Mouse (Mus musculus) neural tube, embryonic 12.5 days (tissue): ENCODE results near the gene Eps15l1. TPM values are rescaled to one million over a fixed set of nuclear protein-coding genes. Genes with fewer than 3 reads are reported as not detected.

Experiments
- ATAC-seq: fragments of 200-750 bp; cut with Nextera tagmentation; 2 replicates; pipeline ENCODE4 v1.8.0; 2017; ENCODE audit warnings: low read depth, mild to moderate bottlenecking, moderate TSS enrichment, moderate library complexity; ENCODE audit not compliant: low FRiP score
- H3K27ac ChIP-seq: fragments of 300-500 bp; sonication (generic); 2 replicates; pipeline ENCODE4 v1.5.1; 2016
- H3K27me3 ChIP-seq: fragments of 300-500 bp; sonication (generic); replicated peaks from 2 replicates; pipeline ENCODE4 v1.6.1; 2016; ENCODE audit warnings: mild to moderate bottlenecking
- H3K36me3 ChIP-seq: fragments of 300-500 bp; sonication (generic); 2 replicates; pipeline ENCODE4 v1.6.1; 2016; ENCODE audit warnings: mild to moderate bottlenecking
- H3K4me1 ChIP-seq: fragments of 300-500 bp; sonication (generic); 2 replicates; pipeline ENCODE4 v1.6.1; 2016
- H3K4me2 ChIP-seq: fragments of 300-500 bp; sonication (generic); replicated peaks from 2 replicates; pipeline ENCODE4 v1.6.1; 2016; ENCODE audit warnings: mild to moderate bottlenecking
- H3K4me3 ChIP-seq: fragments of 300-500 bp; sonication (generic); 2 replicates; pipeline ENCODE4 v1.5.1; 2016
- H3K9ac ChIP-seq: fragments of 300-500 bp; sonication (generic); 2 replicates; pipeline ENCODE4 v1.6.1; 2016; ENCODE audit warnings: mild to moderate bottlenecking
- H3K9me3 ChIP-seq: fragments of 300-500 bp; sonication (generic); 2 replicates; pipeline ENCODE4 v1.6.1; 2016; ENCODE audit warnings: mild to moderate bottlenecking
- WGBS: fragments of 180-500 bp; shearing (Covaris S2); methylation state at CpG from one replicate; pipeline ENCODE4 v1.1.7; 2016; 5-methylcytosine and 5-hydroxymethylcytosine counted together
- polyA plus RNA-seq: library from polyadenylated mRNA; unstranded; fragments of >200 nt; fragmentation: Nextera tagmentation; extraction: Ambion mirVana; gene quantifications from 2 replicates; pipeline ENCODE4 v1.2.1, GENCODE M21; 2016

Gene Eps15l1
- polyA plus RNA-seq, 1 experiment from 2014 or later, result 74.0 TPM

DNA sequence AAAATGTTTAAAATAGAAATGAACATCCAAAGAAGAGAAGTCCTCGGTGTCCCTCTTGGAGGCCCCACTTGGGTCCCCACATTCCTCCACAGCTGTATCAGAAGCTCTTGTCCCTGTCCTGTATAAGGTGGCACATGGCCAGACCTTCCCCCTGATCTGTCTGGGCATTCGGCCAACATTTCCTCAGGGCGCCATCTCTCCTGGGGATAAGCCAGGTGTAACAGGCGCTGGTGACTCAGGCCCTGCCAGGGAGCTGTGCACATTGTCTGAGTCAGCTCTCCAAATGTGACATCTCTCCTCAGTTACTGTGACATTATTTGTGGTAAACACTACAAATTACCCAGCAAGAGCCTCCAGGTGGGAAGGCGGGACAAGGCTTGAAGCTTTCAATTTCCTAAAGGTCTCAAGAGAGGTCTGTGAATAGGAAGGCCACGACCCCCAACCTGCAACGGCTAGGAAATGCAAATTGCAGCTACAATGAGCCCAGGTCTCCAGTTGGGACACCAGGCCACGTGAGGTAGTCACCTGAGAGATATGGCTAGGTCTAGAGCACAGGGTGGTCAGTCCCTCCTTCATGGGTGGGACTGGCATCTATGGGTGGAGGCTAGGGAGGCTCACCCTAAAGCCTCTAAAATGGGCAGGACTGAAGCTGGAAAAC lies 110.3 kb downstream of the Eps15l1 start:
- no peaks in the 10 kb centered on the region for H3K9me3 ChIP-seq
- no peak overlapping the region for H3K9ac ChIP-seq
- H3K36me3 ChIP-seq, result no peaks in the 10 kb centered on the region
- WGBS, result 63% methylated on average over 8 of the region's 8 CpGs
- no peak overlapping the region for H3K4me2 ChIP-seq
- ATAC-seq, result no peak
- no peaks in the 10 kb centered on the region for H3K27me3 ChIP-seq
- H3K4me3 ChIP-seq, result no peak overlapping the region
- H3K4me1 ChIP-seq, result peaks cover 6% of the 10 kb centered on the region; the same call in 1 of the 2 replicates
- H3K27ac ChIP-seq, result no peak overlapping the region

DNA sequence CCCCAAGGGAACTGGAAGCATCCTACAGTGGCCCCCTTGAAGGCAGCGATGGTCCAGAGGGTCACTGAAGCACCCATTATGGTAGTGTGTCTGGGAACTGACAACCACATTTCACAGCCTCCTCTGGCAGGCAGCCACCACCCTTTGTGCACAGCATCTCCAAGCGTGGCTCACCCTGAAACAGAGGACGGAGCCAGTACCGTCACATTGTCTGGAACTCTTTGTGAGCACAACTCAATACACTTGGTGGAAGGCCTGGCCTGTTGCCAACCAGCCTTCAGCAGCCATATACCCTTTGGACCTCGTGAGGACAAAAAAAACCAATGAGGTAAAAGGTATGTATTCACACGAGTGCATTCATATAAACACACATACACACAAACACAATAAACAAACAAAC lies 113.0 kb downstream of the Eps15l1 start:
- ATAC-seq, result peak; percentile 36; the same call in 1 of the 2 replicates
- H3K27me3 ChIP-seq, result no peaks in the 10 kb centered on the region
- H3K4me2 ChIP-seq, result no peak overlapping the region
- H3K27ac ChIP-seq, result no peak overlapping the region
- no peak overlapping the region for H3K4me3 ChIP-seq
- H3K4me1 ChIP-seq, result peaks cover 6% of the 10 kb centered on the region; the same call in 1 of the 2 replicates
- no peak overlapping the region for H3K9ac ChIP-seq
- 53% methylated on average over 6 of the region's 6 CpGs for WGBS
- no peaks in the 10 kb centered on the region for H3K36me3 ChIP-seq
- no peaks in the 10 kb centered on the region for H3K9me3 ChIP-seq

- no peaks in the 10 kb centered on the region for H3K27me3 ChIP-seq
- no peaks in the 10 kb centered on the region for H3K36me3 ChIP-seq
- no peaks in the 10 kb centered on the region for H3K9me3 ChIP-seq
- no peak overlapping the region for H3K27ac ChIP-seq
- ATAC-seq, result no peak
- peaks cover 6% of the 10 kb centered on the region; the same call in 1 of the 2 replicates for H3K4me1 ChIP-seq
- 92% methylated on average over 5 of the region's 5 CpGs for WGBS
- no peak overlapping the region for H3K4me2 ChIP-seq
- H3K9ac ChIP-seq, result no peak overlapping the region
- H3K4me3 ChIP-seq, result no peak overlapping the region
Observed at GRCm38 (mm10) chr8:72306913-72307312, 114.3 kb downstream of the Eps15l1 start.

DNA sequence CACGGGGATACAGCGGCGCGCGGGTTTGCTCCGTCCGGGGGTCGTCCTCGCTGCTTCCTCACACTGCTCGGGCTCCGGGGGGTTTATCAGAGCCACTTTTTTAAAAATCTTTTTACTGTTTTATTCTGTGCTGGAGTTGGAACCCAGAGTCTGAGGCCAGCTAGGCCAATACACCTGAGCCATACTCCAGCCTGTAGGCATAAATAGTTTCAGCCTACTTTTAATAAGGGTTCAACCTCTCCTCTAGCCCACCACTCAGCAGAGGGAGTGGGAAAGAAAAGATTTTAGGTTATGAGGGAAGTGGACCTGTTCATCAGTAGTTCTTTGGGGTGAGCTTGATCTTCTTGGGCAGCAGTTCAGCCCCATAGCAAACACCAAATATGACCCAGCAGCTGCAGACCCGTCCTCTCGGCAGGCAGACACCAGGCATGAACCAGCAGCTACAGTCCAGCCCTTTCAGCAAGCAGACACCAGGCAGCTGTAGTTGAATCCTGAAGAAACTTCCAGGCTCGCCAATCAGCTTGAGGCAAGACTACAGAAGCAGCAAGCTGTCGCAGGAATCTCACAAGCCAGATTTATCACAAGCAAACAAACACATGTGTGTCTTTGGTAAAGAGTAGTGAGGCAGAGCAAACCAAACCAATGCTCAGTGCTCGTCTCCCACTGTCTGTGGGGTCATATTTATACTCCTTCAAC lies 115.9 kb downstream of the Eps15l1 start, which contains the start of gene Gm10282:
Gene Gm10282, minus strand, starts transcription at position 51 of the 696 bp plus-strand sequence.
- H3K4me2 ChIP-seq, result no peak within 1 kb of the TSS
- H3K36me3 ChIP-seq, result no peaks in the 10 kb centered on the region
- H3K27ac ChIP-seq, result no peak within 1 kb of the TSS
- no peaks in the 10 kb centered on the region for H3K4me1 ChIP-seq
- 81% methylated on average over 16 of the region's 16 CpGs for WGBS
- no peak within 1 kb of the TSS for H3K4me3 ChIP-seq
- H3K9me3 ChIP-seq, result no peaks in the 10 kb centered on the region
- no peak within 1 kb of the TSS for H3K9ac ChIP-seq
- no peaks in the 10 kb centered on the region for H3K27me3 ChIP-seq
- ATAC-seq, result no peak

DNA sequence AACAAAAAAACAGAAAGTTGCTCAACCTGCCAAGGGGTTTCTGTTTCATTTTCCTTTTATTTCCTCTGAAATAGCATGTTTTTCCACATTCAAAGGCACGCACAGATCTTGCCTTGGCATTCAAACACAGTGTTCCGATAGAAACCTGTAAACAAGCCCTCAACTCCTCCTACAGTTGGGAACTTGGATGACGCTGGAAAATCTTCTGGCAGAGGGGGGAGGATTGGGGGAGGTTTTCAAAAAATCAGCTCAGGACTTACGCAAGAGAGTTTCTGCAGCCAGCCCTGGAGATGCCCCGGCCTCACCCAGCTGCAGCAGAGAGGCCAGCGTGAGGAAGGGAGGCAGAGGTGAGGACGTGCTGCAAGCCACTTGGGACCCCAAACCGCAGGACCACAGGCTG lies 117.6 kb downstream of the Eps15l1 start:
- ATAC-seq, result no peak
- H3K27ac ChIP-seq, result no peak overlapping the region
- no peaks in the 10 kb centered on the region for H3K36me3 ChIP-seq
- H3K9ac ChIP-seq, result no peak overlapping the region
- no peaks in the 10 kb centered on the region for H3K27me3 ChIP-seq
- H3K9me3 ChIP-seq, result no peaks in the 10 kb centered on the region
- no peak overlapping the region for H3K4me2 ChIP-seq
- WGBS, result 77% methylated on average over 8 of the region's 8 CpGs
- H3K4me1 ChIP-seq, result no peaks in the 10 kb centered on the region
- no peak overlapping the region for H3K4me3 ChIP-seq

DNA sequence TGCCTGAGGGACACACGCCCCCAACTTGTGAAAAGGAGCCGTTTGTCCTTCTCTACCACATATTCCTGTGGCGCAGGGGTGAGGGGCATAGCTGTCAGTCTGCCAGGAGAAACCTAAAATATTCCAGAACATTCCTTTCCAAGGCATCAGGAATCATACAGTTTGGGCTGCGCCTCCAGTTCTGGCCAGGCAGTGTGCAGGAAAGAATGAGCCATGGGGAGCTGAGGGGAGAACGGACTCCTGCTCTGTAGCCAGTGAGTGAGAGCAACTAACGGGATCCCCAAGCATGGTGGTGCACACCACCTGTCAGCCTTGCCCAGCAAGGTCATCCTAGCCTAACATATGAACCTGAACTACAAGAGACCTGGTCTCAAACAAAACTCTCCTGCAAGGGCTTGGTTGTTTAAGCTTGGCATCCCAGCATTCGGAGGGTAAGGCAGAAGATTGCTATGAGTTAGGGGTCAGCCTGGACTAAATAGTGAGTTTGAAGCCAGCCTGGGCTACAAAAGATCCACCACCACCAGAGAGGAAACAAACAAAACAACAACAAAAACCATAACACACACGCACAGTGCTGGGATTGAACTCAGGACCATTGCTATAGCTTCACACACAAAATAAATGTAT lies 118.2 kb downstream of the Eps15l1 start:
- H3K4me3 ChIP-seq, result no peak overlapping the region

DNA sequence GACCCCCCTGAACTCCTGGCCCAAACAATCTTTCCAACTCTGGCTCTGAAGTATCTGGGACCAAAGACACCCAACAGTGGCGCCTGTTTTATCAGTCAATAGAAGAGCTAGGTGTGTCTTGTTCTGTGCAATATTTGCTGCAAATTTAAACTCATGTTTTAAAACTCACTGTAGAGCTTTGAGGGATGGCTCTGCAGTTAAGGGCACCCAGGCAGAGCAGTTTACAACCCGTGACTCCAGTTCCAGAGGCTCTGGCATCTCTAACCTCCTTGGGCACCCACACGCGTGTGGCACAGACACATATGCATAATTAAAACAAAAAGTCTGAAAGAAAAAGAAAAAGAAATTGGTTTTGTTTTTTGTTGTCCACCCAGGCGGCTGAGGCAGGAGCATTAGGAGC lies 119.8 kb downstream of the Eps15l1 start:
- H3K4me2 ChIP-seq, result no peak overlapping the region
- no peak for ATAC-seq
- H3K9ac ChIP-seq, result no peak overlapping the region
- H3K27me3 ChIP-seq, result no peaks in the 10 kb centered on the region
- H3K9me3 ChIP-seq, result no peaks in the 10 kb centered on the region
- no peaks in the 10 kb centered on the region for H3K4me1 ChIP-seq
- no peaks in the 10 kb centered on the region for H3K36me3 ChIP-seq
- H3K4me3 ChIP-seq, result no peak overlapping the region
- WGBS, result 82% methylated on average over 5 of the region's 5 CpGs
- no peak overlapping the region for H3K27ac ChIP-seq

More for the DNA sequence above, 118.2 kb downstream of the Eps15l1 start:
- Histone ChIP-seq H3K9me3 (no peaks in the 10 kb centered on the region), H3K4me2 (no peak overlapping the region), H3K4me1 (no peaks in the 10 kb centered on the region), H3K36me3 (no peaks in the 10 kb centered on the region), H3K9ac (no peak overlapping the region), H3K27ac (no peak overlapping the region), H3K27me3 (no peaks in the 10 kb centered on the region)
- no peak for ATAC-seq
- WGBS, result 73% methylated on average over 8 of the region's 8 CpGs

DNA sequence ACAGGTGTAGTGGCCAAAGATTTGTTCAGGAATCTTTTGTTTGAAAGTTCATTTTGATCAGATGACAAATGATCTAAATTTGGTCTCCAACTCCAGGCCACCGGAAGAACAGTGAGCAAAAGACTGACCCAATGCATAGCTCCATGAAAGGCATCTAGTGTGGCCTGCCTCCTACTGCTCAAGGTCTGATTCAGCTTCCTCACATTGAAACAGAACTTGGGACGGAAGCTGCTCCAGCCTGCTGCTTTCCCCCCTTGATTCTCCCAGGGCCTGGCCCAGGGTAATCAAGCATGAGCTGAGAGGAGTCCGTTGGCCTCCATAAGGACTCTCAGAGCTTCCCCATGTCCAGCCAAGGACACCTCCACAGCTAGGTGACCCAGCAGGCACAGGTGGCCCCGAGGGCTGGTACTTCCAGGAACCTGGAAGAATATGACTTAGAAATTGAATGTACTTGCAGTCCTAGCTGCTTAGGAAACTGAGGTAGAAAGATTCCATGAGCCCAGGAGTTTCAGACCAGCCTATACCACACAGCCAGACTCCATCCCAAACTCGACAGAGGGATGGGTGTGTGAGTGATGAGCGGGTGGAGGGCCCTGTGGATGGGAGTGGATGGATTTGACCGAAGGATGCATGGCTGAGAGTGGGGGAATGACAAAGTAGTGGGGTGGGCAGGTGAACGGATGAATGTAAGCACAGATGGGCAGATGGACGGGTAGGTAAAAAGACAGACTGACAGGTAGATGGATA lies 120.4 kb downstream of the Eps15l1 start:
- H3K4me2 ChIP-seq, result no peak overlapping the region
- H3K9me3 ChIP-seq, result no peaks in the 10 kb centered on the region
- no peaks in the 10 kb centered on the region for H3K27me3 ChIP-seq
- H3K4me3 ChIP-seq, result no peak overlapping the region
- H3K36me3 ChIP-seq, result no peaks in the 10 kb centered on the region
- WGBS, result 83% methylated on average over 9 of the region's 9 CpGs
- no peak overlapping the region for H3K27ac ChIP-seq
- no peak for ATAC-seq
- H3K9ac ChIP-seq, result no peak overlapping the region
- H3K4me1 ChIP-seq, result no peaks in the 10 kb centered on the region

- no peaks in the 10 kb centered on the region for H3K36me3 ChIP-seq
- H3K27me3 ChIP-seq, result no peaks in the 10 kb centered on the region
- no peaks in the 10 kb centered on the region for H3K4me1 ChIP-seq
- no peak overlapping the region for H3K4me3 ChIP-seq
- H3K9ac ChIP-seq, result no peak overlapping the region
- no peaks in the 10 kb centered on the region for H3K9me3 ChIP-seq
- 86% methylated on average over 1 of the region's 1 CpGs for WGBS
- no peak overlapping the region for H3K27ac ChIP-seq
- ATAC-seq, result no peak
- H3K4me2 ChIP-seq, result no peak overlapping the region
Observed at GRCm38 (mm10) chr8:72298928-72299327, 122.3 kb downstream of the Eps15l1 start.

DNA sequence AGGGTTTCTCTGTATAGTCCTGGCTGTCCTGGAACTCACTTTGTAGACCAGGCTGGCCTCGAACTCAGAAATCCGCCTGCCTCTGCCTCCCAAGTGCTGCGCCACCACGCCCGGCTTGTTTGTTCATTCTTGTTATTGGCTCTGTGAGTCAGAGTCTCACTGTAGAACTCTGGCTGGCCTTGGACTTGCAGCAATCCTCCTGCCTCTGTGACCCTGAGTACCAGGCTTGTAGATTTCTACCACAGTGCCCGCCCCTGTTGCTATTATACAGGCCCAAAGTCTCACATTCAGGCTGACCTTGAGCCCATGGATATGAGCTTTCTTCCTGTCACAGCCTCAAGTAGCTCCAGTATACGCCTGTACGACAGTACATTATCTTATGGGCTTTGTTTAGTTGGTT lies 124.7 kb downstream of the Eps15l1 start:
- Histone ChIP-seq H3K9ac (no peak overlapping the region), H3K36me3 (no peaks in the 10 kb centered on the region), H3K9me3 (no peaks in the 10 kb centered on the region), H3K4me2 (no peak overlapping the region), H3K4me3 (no peak overlapping the region), H3K27me3 (no peaks in the 10 kb centered on the region), H3K4me1 (no peaks in the 10 kb centered on the region), H3K27ac (no peak overlapping the region)
- no peak for ATAC-seq
- WGBS, result 85% methylated on average over 8 of the region's 8 CpGs

- WGBS, result 63% methylated on average over 8 of the region's 8 CpGs
- Histone ChIP-seq H3K27me3 (no peaks in the 10 kb centered on the region), H3K4me2 (no peak overlapping the region), H3K4me3 (no peak overlapping the region), H3K4me1 (no peaks in the 10 kb centered on the region), H3K9me3 (no peaks in the 10 kb centered on the region), H3K9ac (no peak overlapping the region), H3K27ac (no peak overlapping the region), H3K36me3 (no peaks in the 10 kb centered on the region)
- ATAC-seq, result no peak
Observed at GRCm38 (mm10) chr8:72295679-72296078, 125.6 kb downstream of the Eps15l1 start.

DNA sequence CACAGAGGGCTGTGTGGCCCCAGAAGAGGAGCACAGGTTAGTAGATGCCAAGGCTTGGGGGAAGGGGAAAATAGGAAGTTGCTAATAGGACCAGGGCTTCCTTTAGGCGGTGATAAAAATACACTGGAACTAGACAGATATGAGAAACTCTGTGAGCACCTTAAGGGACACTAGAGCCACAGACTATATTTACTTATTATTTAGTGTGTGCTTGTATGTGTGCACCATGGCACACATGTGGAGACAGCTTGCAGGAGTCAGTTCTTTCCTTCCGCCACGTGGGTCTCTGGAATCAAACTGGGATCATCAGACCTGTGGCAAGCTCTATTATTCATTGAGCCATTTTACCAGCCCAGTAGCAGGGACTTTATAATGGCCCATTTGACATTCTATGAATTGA lies 126.1 kb downstream of the Eps15l1 start:
- 73% methylated on average over 3 of the region's 3 CpGs for WGBS
- H3K9me3 ChIP-seq, result no peaks in the 10 kb centered on the region
- no peaks in the 10 kb centered on the region for H3K27me3 ChIP-seq
- H3K4me3 ChIP-seq, result no peak overlapping the region
- no peak for ATAC-seq
- no peaks in the 10 kb centered on the region for H3K4me1 ChIP-seq
- H3K36me3 ChIP-seq, result no peaks in the 10 kb centered on the region
- no peak overlapping the region for H3K4me2 ChIP-seq
- no peak overlapping the region for H3K9ac ChIP-seq
- H3K27ac ChIP-seq, result no peak overlapping the region
